10 mouse cellular contexts compared by ENCODE assay signal in genomic region chr12:20845297-20845696, GRCm38 (mm10).
DNase-seq lines count a peak whose midpoint lies in the region; ATAC-seq and TF ChIP-seq lines count a peak whose summit lies in the region.
"Had no signal": no experiment of that assay in that cellular context is flagged by ENCODE, and none has a peak within 500 bp of the region (broad histone marks: within the 10 kb centered on the region; RNA-seq: fewer than 3 reads in every experiment).

No protein-coding gene starts in this region.

- no peaks in the 10 kb centered on the region for H3K4me1 ChIP-seq in heart, embryonic 12.5 days (replicated peaks)
- no peaks in the 10 kb centered on the region for H3K4me1 ChIP-seq in forebrain, postnatal 0 days (ENCODE audit: insufficient read depth)
- H3K4me1 ChIP-seq in midbrain, embryonic 11.5 days (ENCODE audit: control insufficient read depth, insufficient read depth, low read length) = no peaks in the 10 kb centered on the region
- H3K4me1 ChIP-seq in liver, postnatal 0 days (ENCODE audit: insufficient read depth) = no peaks in the 10 kb centered on the region

- 53% methylated on average over 17 of the region's 17 CpGs for WGBS in heart, embryonic 12.5 days
- 55% methylated on average over 17 of the region's 17 CpGs for WGBS in forebrain, postnatal 0 days
- 54% methylated on average over 17 of the region's 17 CpGs for WGBS in midbrain, embryonic 11.5 days
- WGBS in liver, postnatal 0 days (ENCODE audit: insufficient replicate concordance) = 59% methylated on average over 17 of the region's 17 CpGs

- H3K27me3 ChIP-seq in heart, embryonic 12.5 days (replicated peaks) = no peaks in the 10 kb centered on the region
- no peaks in the 10 kb centered on the region for H3K27me3 ChIP-seq in forebrain, postnatal 0 days (ENCODE audit: insufficient read depth, low read length)
- no peaks in the 10 kb centered on the region for H3K27me3 ChIP-seq in midbrain, embryonic 11.5 days (ENCODE audit: control insufficient read depth, insufficient read depth, low read length)
- H3K27me3 ChIP-seq in liver, postnatal 0 days (ENCODE audit: insufficient read depth, low read length) = no peaks in the 10 kb centered on the region

- no peaks in the 10 kb centered on the region for H3K36me3 ChIP-seq in heart, embryonic 12.5 days
- no peaks in the 10 kb centered on the region for H3K36me3 ChIP-seq in forebrain, postnatal 0 days (ENCODE audit: insufficient read depth)
- no peaks in the 10 kb centered on the region for H3K36me3 ChIP-seq in midbrain, embryonic 11.5 days (ENCODE audit: control insufficient read depth, insufficient read depth, low read length)
- no peaks in the 10 kb centered on the region for H3K36me3 ChIP-seq in liver, postnatal 0 days (replicated peaks; ENCODE audit: insufficient read depth, low read length)

- DNase-seq in heart, postnatal 14 days = no peak
- peak; percentile 22 for DNase-seq in ES-CJ7 (ENCODE audit: low read depth, low spot score)
- peak; percentile 5 for DNase-seq in forebrain, postnatal 0 days
- DNase-seq in midbrain, embryonic 11.5 days (ENCODE audit: low spot score, missing footprints) = peak; percentile 81
- DNase-seq in liver, postnatal 0 days = no peak
- no peak for DNase-seq in frontal cortex, postnatal 10 days (ENCODE audit: low spot score in 2 of 2)
- no peak for DNase-seq in gastrocnemius, postnatal 10 days

- no peak overlapping the region for H3K9ac ChIP-seq in heart, embryonic 12.5 days
- no peak overlapping the region for H3K9ac ChIP-seq in forebrain, postnatal 0 days
- H3K9ac ChIP-seq in midbrain, embryonic 11.5 days (ENCODE audit: low read length) = no peak overlapping the region
- no peak overlapping the region for H3K9ac ChIP-seq in liver, postnatal 0 days (replicated peaks)

- peak overlapping the region; percentile 20; the same call in 1 of the 2 replicates for H3K4me2 ChIP-seq in heart, embryonic 12.5 days
- no peak overlapping the region for H3K4me2 ChIP-seq in forebrain, postnatal 0 days (ENCODE audit: low read depth)
- no peak overlapping the region for H3K4me2 ChIP-seq in midbrain, embryonic 11.5 days
- no peak overlapping the region for H3K4me2 ChIP-seq in liver, postnatal 0 days (ENCODE audit: low read depth, low read length)
- H3K4me2 ChIP-seq: liver, embryonic 11.5 days had no signal

- peaks cover 36% of the 10 kb centered on the region for H3K9me3 ChIP-seq in heart, embryonic 12.5 days (replicated peaks)
- no peaks in the 10 kb centered on the region; the same call in 1 of the 2 replicates for H3K9me3 ChIP-seq in forebrain, postnatal 0 days (ENCODE audit: low read length)
- H3K9me3 ChIP-seq in midbrain, embryonic 11.5 days (ENCODE audit: control insufficient read depth, low read length) = peaks cover 13% of the 10 kb centered on the region
- no peaks in the 10 kb centered on the region for H3K9me3 ChIP-seq in liver, postnatal 0 days (ENCODE audit: low read length)

- H3K27ac ChIP-seq in heart, embryonic 12.5 days (ENCODE audit: poor library complexity, severe bottlenecking) = no peak overlapping the region
- no peak overlapping the region for H3K27ac ChIP-seq in forebrain, postnatal 0 days (ENCODE audit: low read depth, low read length)
- no peak overlapping the region for H3K27ac ChIP-seq in midbrain, embryonic 11.5 days (ENCODE audit: low read depth, low read length)
- H3K27ac ChIP-seq in liver, postnatal 0 days (ENCODE audit: low read depth) = no peak overlapping the region

- TF ChIP-seq CTCF in forebrain, postnatal 0 days (IDR thresholded peaks at IDR 0.05; ENCODE audit: low read depth) = no peak
- no peak for TF ChIP-seq CTCF in liver, postnatal 0 days (IDR thresholded peaks at IDR 0.05; ENCODE audit: low read depth)

- intact Hi-C loops in heart, postnatal 14 days (cut with DNase I) = no loop called here

- H3K4me3 ChIP-seq in heart, embryonic 12.5 days = no peak overlapping the region
- H3K4me3 ChIP-seq in forebrain, postnatal 0 days (ENCODE audit: low read depth, low read length) = peak overlapping the region; percentile 24
- H3K4me3 ChIP-seq in midbrain, embryonic 11.5 days (ENCODE audit: low read depth, low read length) = no peak overlapping the region
- H3K4me3 ChIP-seq in liver, postnatal 0 days (ENCODE audit: low read depth, low read length) = no peak overlapping the region

- no peak for ATAC-seq in heart, embryonic 12.5 days (ENCODE audit: insufficient number of reproducible peaks, low FRiP score)
- peak; percentile 54; the same call in 1 of the 2 replicates for ATAC-seq in forebrain, postnatal 0 days
- no peak for ATAC-seq in midbrain, embryonic 11.5 days (ENCODE audit: low FRiP score)
- ATAC-seq in liver, postnatal 0 days = no peak
- ATAC-seq: activated CD4-positive, CD25-positive, alpha-beta regulatory T cell, adult 4 months had no signal

- no peak for TF ChIP-seq EP300 in liver, postnatal 0 days (IDR thresholded peaks at IDR 0.05; ENCODE audit: low read depth)

Comparison
In these comparisons a context has a peak if more than half of its experiments do, and no peak if none do; other contexts are left out.
1. DNase-seq: peak in ES-CJ7 (single experiment), forebrain, postnatal 0 days (single experiment) and midbrain, embryonic 11.5 days (single experiment); none in heart, postnatal 14 days (0 of 2), liver, postnatal 0 days (single experiment), frontal cortex, postnatal 10 days (0 of 2) and gastrocnemius, postnatal 10 days (single experiment).